Mouse (Mus musculus): ENCODE data around the gene Vmn2r8. TPM values are rescaled to one million over a fixed set of nuclear protein-coding genes. Genes with fewer than 3 reads are reported as not detected.
A peak's percentile ranks its signal among the peaks of the same experiment; 100 is the strongest.
"Not testable (repeated sequence)": the region's sequence is repeated elsewhere in the genome, so short reads cannot be mapped to it uniquely, and the experiment has no call there.

Gene Vmn2r8
- not detected in 2 replicates for polyA plus RNA-seq (2012; rRNA removed)

GRCm38 (mm10) chr5:108808750-108809149 is at the start of gene Vmn2r8:
TSS of gene Vmn2r8 (minus strand) at chr5:108808850.
- not testable (repeated sequence) for DNase-seq (ENCODE audit: low read depth)

GRCm38 (mm10) chr5:108852501-108852900 is 43.9 kb upstream of the Vmn2r8 start, which contains the start of gene Vmn2r9:
TSS of gene Vmn2r9 (minus strand) at chr5:108852601.
- not testable (repeated sequence) for DNase-seq (ENCODE audit: low read depth)

GRCm38 (mm10) chr5:108849466-108849865 is 40.8 kb upstream of the Vmn2r8 start:
- TF ChIP-seq CTCF (IDR thresholded peaks at IDR 0.05; ENCODE audit: borderline replicate concordance, extremely low read depth, insufficient read depth, insufficient read length) (no peak), POLR2A (IDR thresholded peaks at IDR 0.05; ENCODE audit: borderline replicate concordance, extremely low read depth, insufficient read depth, insufficient read length, poor library complexity, severe bottlenecking) (no peak)
- no peak for DNase-seq (ENCODE audit: low read depth)

GRCm38 (mm10) chr5:108836156-108836555 is 27.5 kb upstream of the Vmn2r8 start:
- TF ChIP-seq CTCF (IDR thresholded peaks at IDR 0.05; ENCODE audit: borderline replicate concordance, extremely low read depth, insufficient read depth, insufficient read length) (peak; percentile 35; the same call in 1 of the 2 replicates), POLR2A (IDR thresholded peaks at IDR 0.05; ENCODE audit: borderline replicate concordance, extremely low read depth, insufficient read depth, insufficient read length, poor library complexity, severe bottlenecking) (no peak)
- DNase-seq (ENCODE audit: low read depth) = peak; percentile 9

- TF ChIP-seq POLR2A (IDR thresholded peaks at IDR 0.05; ENCODE audit: borderline replicate concordance, extremely low read depth, insufficient read depth, insufficient read length, poor library complexity, severe bottlenecking) (no peak), CTCF (IDR thresholded peaks at IDR 0.05; ENCODE audit: borderline replicate concordance, extremely low read depth, insufficient read depth, insufficient read length) (no peak)
- DNase-seq (ENCODE audit: low read depth) = peak; percentile 9
These were observed 14.6 kb upstream of the Vmn2r8 start for GRCm38 (mm10) chr5:108823276-108823675.

- DNase-seq (ENCODE audit: low read depth) = no peak
- no peak for TF ChIP-seq POLR2A (IDR thresholded peaks at IDR 0.05; ENCODE audit: borderline replicate concordance, extremely low read depth, insufficient read depth, insufficient read length, poor library complexity, severe bottlenecking)
- TF ChIP-seq CTCF (IDR thresholded peaks at IDR 0.05; ENCODE audit: borderline replicate concordance, extremely low read depth, insufficient read depth, insufficient read length) = no peak
These were observed 5.0 kb downstream of the Vmn2r8 start for GRCm38 (mm10) chr5:108803646-108804045.

GRCm38 (mm10) chr5:108795263-108795662 is 13.4 kb downstream of the Vmn2r8 start, which contains the start of gene Tmed11:
TSS of gene Tmed11 (minus strand) at chr5:108795363.
- DNase-seq (ENCODE audit: low read depth) = not testable (repeated sequence)

GRCm38 (mm10) chr5:108790385-108790784 is 18.3 kb downstream of the Vmn2r8 start:
- DNase-seq (ENCODE audit: low read depth) = peak; percentile 3
- TF ChIP-seq CTCF (IDR thresholded peaks at IDR 0.05; ENCODE audit: borderline replicate concordance, extremely low read depth, insufficient read depth, insufficient read length) = peak; percentile 39; the same call in 1 of the 2 replicates

- TF ChIP-seq CTCF (IDR thresholded peaks at IDR 0.05; ENCODE audit: borderline replicate concordance, extremely low read depth, insufficient read depth, insufficient read length) (no peak), POLR2A (IDR thresholded peaks at IDR 0.05; ENCODE audit: borderline replicate concordance, extremely low read depth, insufficient read depth, insufficient read length, poor library complexity, severe bottlenecking) (no peak)
- no peak for DNase-seq (ENCODE audit: low read depth)
These were observed 33.9 kb downstream of the Vmn2r8 start, which contains the start of gene Rnf212 for GRCm38 (mm10) chr5:108774630-108775306. TSS of gene Rnf212 (minus strand) at chr5:108774982.

- TF ChIP-seq CTCF (IDR thresholded peaks at IDR 0.05; ENCODE audit: borderline replicate concordance, extremely low read depth, insufficient read depth, insufficient read length) = no peak
- no peak for TF ChIP-seq POLR2A (IDR thresholded peaks at IDR 0.05; ENCODE audit: borderline replicate concordance, extremely low read depth, insufficient read depth, insufficient read length, poor library complexity, severe bottlenecking)
These were observed 48.6 kb downstream of the Vmn2r8 start for GRCm38 (mm10) chr5:108760002-108760401.

GRCm38 (mm10) chr5:108758396-108758795 is 50.3 kb downstream of the Vmn2r8 start:
- no peak for TF ChIP-seq POLR2A (IDR thresholded peaks at IDR 0.05; ENCODE audit: borderline replicate concordance, extremely low read depth, insufficient read depth, insufficient read length, poor library complexity, severe bottlenecking)
- no peak for TF ChIP-seq CTCF (IDR thresholded peaks at IDR 0.05; ENCODE audit: borderline replicate concordance, extremely low read depth, insufficient read depth, insufficient read length)
- DNase-seq (ENCODE audit: low read depth) = peak; percentile 9

More at GRCm38 (mm10) chr5:108760002-108760401, 48.6 kb downstream of the Vmn2r8 start:
- no peak for DNase-seq (ENCODE audit: low read depth)

GRCm38 (mm10) chr5:108751258-108751657 is 57.4 kb downstream of the Vmn2r8 start:
- not testable (repeated sequence) for DNase-seq (ENCODE audit: low read depth)
